Comparison of ENCODE assay signal across 8 mouse cellular contexts in genomic region chr6:82939167-82939912, GRCm38 (mm10). TPM values are rescaled to one million over a fixed set of nuclear protein-coding genes. Genes with fewer than 3 reads are reported as not detected.
DNase-seq lines count a peak whose midpoint lies in the region; ATAC-seq and TF ChIP-seq lines count a peak whose summit lies in the region.

Sema4f (minus strand) TSS chr6:82939769.

- no peaks in the 10 kb centered on the region for H3K9me3 ChIP-seq in embryonic facial prominence, embryonic 15.5 days (replicated peaks)
- no peaks in the 10 kb centered on the region for H3K9me3 ChIP-seq in hindbrain, embryonic 10.5 days
- no peaks in the 10 kb centered on the region; the same call in 1 of the 2 replicates for H3K9me3 ChIP-seq in liver, postnatal 0 days (ENCODE audit: low read length)
- no peaks in the 10 kb centered on the region for H3K9me3 ChIP-seq in neural tube, embryonic 14.5 days (ENCODE audit: control insufficient read depth, low read length)

- H3K9ac ChIP-seq in embryonic facial prominence, embryonic 15.5 days, result peak within 1 kb of the TSS; percentile 26; the same call in 1 of the 2 replicates
- H3K9ac ChIP-seq in liver, postnatal 0 days (replicated peaks), result 0 out of 2 replicates have a peak within 1 kb of the TSS, but pooled peaks have one; percentile 21
- H3K9ac ChIP-seq in neural tube, embryonic 14.5 days (replicated peaks; ENCODE audit: low read depth, low read length), result peak within 1 kb of the TSS; percentile 87

- peak; percentile 48 to 67 for DNase-seq in CD8-positive naive resting alpha-beta T cell, adult 2 months (ENCODE audit: low read depth in 2 of 2, low spot score in 2 of 2)
- peak; percentile 84 for DNase-seq in hindbrain, embryonic 10.5 days (ENCODE audit: low spot score)
- peak; percentile 74 to 88 for DNase-seq in layer of hippocampus, adult 2 months (ENCODE audit: low spot score in 2 of 2)
- DNase-seq in liver, postnatal 0 days, result peak; percentile 40
- peak; percentile 76 for DNase-seq in thymus, postnatal 4 days

- H3K27me3 ChIP-seq in embryonic facial prominence, embryonic 15.5 days, result peaks cover 17% of the 10 kb centered on the region
- peaks cover 51% of the 10 kb centered on the region for H3K27me3 ChIP-seq in hindbrain, embryonic 10.5 days (ENCODE audit: insufficient read depth, poor library complexity, severe bottlenecking)
- H3K27me3 ChIP-seq in liver, postnatal 0 days (ENCODE audit: insufficient read depth, low read length), result peaks cover 18% of the 10 kb centered on the region
- H3K27me3 ChIP-seq in neural tube, embryonic 14.5 days (ENCODE audit: control insufficient read depth, insufficient read depth, low read length), result no peaks in the 10 kb centered on the region

- no peak for TF ChIP-seq POLR2A in bone marrow, adult 2 months (IDR thresholded peaks at IDR 0.05; ENCODE audit: borderline replicate concordance, control insufficient read depth, low read depth, low read length)

- peak within 1 kb of the TSS; percentile 58 for H3K4me3 ChIP-seq in bone marrow, adult 2 months (replicated peaks; ENCODE audit: control insufficient read depth, low read depth, low read length)
- H3K4me3 ChIP-seq in embryonic facial prominence, embryonic 15.5 days (replicated peaks), result peak within 1 kb of the TSS; percentile 54
- peak within 1 kb of the TSS; percentile 67 for H3K4me3 ChIP-seq in hindbrain, embryonic 10.5 days
- peak within 1 kb of the TSS; percentile 70 for H3K4me3 ChIP-seq in layer of hippocampus, adult 2 months
- H3K4me3 ChIP-seq in liver, postnatal 0 days (ENCODE audit: low read depth, low read length), result peak within 1 kb of the TSS; percentile 33
- H3K4me3 ChIP-seq in neural tube, embryonic 14.5 days (ENCODE audit: low read depth, low read length), result peak within 1 kb of the TSS; percentile 66

- peak within 1 kb of the TSS; percentile 92 for H3K4me2 ChIP-seq in embryonic facial prominence, embryonic 15.5 days (replicated peaks)
- peak within 1 kb of the TSS; percentile 68 for H3K4me2 ChIP-seq in liver, postnatal 0 days (ENCODE audit: low read depth, low read length)
- peak within 1 kb of the TSS; percentile 62 for H3K4me2 ChIP-seq in neural tube, embryonic 14.5 days (ENCODE audit: low read depth, low read length)

- no peak for TF ChIP-seq EP300 in liver, postnatal 0 days (IDR thresholded peaks at IDR 0.05; ENCODE audit: low read depth)

- H3K4me1 ChIP-seq in bone marrow, adult 2 months (ENCODE audit: control insufficient read depth, insufficient read depth, low read length), result no peaks in the 10 kb centered on the region; the same call in 1 of the 2 replicates
- peaks cover 6% of the 10 kb centered on the region for H3K4me1 ChIP-seq in embryonic facial prominence, embryonic 15.5 days
- H3K4me1 ChIP-seq in hindbrain, embryonic 10.5 days (replicated peaks), result peaks cover 12% of the 10 kb centered on the region
- H3K4me1 ChIP-seq in liver, postnatal 0 days (ENCODE audit: insufficient read depth), result peaks cover 4% of the 10 kb centered on the region
- H3K4me1 ChIP-seq in neural tube, embryonic 14.5 days (ENCODE audit: control insufficient read depth, insufficient read depth, low read length), result no peaks in the 10 kb centered on the region

- peak; percentile 93 for ATAC-seq in embryonic facial prominence, embryonic 15.5 days (ENCODE audit: insufficient number of reproducible peaks, low FRiP score, low TSS enrichment, low read depth)
- ATAC-seq in liver, postnatal 0 days, result peak; percentile 82
- ATAC-seq in neural tube, embryonic 14.5 days (ENCODE audit: low read depth), result peak; percentile 99

- TF ChIP-seq CTCF in bone marrow, adult 2 months (IDR thresholded peaks at IDR 0.05; ENCODE audit: control insufficient read depth, insufficient read depth, low read length), result no peak
- TF ChIP-seq CTCF in layer of hippocampus, adult 2 months (conservative IDR thresholded peaks at IDR 0.05), result no peak; the same call in 1 of the 2 replicates
- no peak for TF ChIP-seq CTCF in liver, postnatal 0 days (IDR thresholded peaks at IDR 0.05; ENCODE audit: low read depth)

- H3K36me3 ChIP-seq in embryonic facial prominence, embryonic 15.5 days, result no peaks in the 10 kb centered on the region
- H3K36me3 ChIP-seq in hindbrain, embryonic 10.5 days, result no peaks in the 10 kb centered on the region
- no peaks in the 10 kb centered on the region for H3K36me3 ChIP-seq in liver, postnatal 0 days (replicated peaks; ENCODE audit: insufficient read depth, low read length)
- no peaks in the 10 kb centered on the region for H3K36me3 ChIP-seq in neural tube, embryonic 14.5 days (ENCODE audit: control insufficient read depth, insufficient read depth, low read length)

- H3K27ac ChIP-seq in bone marrow, adult 2 months (ENCODE audit: control insufficient read depth, insufficient read depth, low read depth, low read length, poor library complexity), result peak within 1 kb of the TSS; percentile 19
- H3K27ac ChIP-seq in embryonic facial prominence, embryonic 15.5 days (replicated peaks), result no peak within 1 kb of the TSS
- peak within 1 kb of the TSS; percentile 85 for H3K27ac ChIP-seq in hindbrain, embryonic 10.5 days
- peak within 1 kb of the TSS; percentile 86 for H3K27ac ChIP-seq in layer of hippocampus, adult 2 months
- H3K27ac ChIP-seq in liver, postnatal 0 days (ENCODE audit: low read depth), result no peak within 1 kb of the TSS
- H3K27ac ChIP-seq in neural tube, embryonic 14.5 days (ENCODE audit: low read depth, low read length), result peak within 1 kb of the TSS; percentile 48; the same call in 1 of the 2 replicates

- 5% methylated on average over 44 of the region's 44 CpGs for WGBS in bone marrow, adult 2 months
- WGBS in embryonic facial prominence, embryonic 15.5 days, result 3% methylated on average over 44 of the region's 44 CpGs
- 2% methylated on average over 44 of the region's 44 CpGs for WGBS in hindbrain, embryonic 10.5 days
- WGBS in liver, postnatal 0 days (ENCODE audit: insufficient replicate concordance), result 6% methylated on average over 22 of the region's 44 CpGs
- WGBS in neural tube, embryonic 14.5 days, result 2% methylated on average over 37 of the region's 44 CpGs

RNA-seq across cellular contexts. Expression of gene Sema4f, which starts in this region (rescaled TPM):
- 0.65 and 3.2 TPM in 2 replicates for polyA plus RNA-seq in bone marrow, adult 2 months (2011; ENCODE audit: insufficient read depth, insufficient read length, low replicate concordance, missing spikeins)
- polyA plus RNA-seq in embryonic facial prominence, embryonic 15.5 days (2015; fragmentation: Nextera tagmentation; extraction: Ambion mirVana), result 2.3 TPM in 2 replicates
- polyA plus RNA-seq in hindbrain, embryonic 10.5 days (2016; fragmentation: Nextera tagmentation; extraction: Ambion mirVana), result 2.9 and 3.2 TPM in 2 replicates
- total RNA-seq in layer of hippocampus, adult 2 months (2021), result 10 to 100 TPM; 41.0 to 44.0 TPM
- polyA plus RNA-seq in liver, postnatal 0 days (2015; fragmentation: Nextera tagmentation; extraction: Ambion mirVana), result 0.08 and 0.12 TPM in 2 replicates
- 13.7 and 19.5 TPM in 2 replicates for polyA plus RNA-seq in neural tube, embryonic 14.5 days (2014; fragmentation: Nextera tagmentation; extraction: Ambion mirVana)

Comparison
In these comparisons a context has a peak if more than half of its experiments do, and no peak if none do; other contexts are left out.
1. Peak in DNase-seq, ATAC-seq, H3K4me3 ChIP-seq, H3K9ac ChIP-seq and H3K4me2 ChIP-seq in liver, postnatal 0 days; RNA of the gene not detected or under 1 TPM.
2. H3K27ac ChIP-seq: peak in bone marrow, adult 2 months (single experiment), hindbrain, embryonic 10.5 days (single experiment), layer of hippocampus, adult 2 months (single experiment) and neural tube, embryonic 14.5 days (single experiment); none in embryonic facial prominence, embryonic 15.5 days (single experiment) and liver, postnatal 0 days (single experiment).
3. H3K9ac ChIP-seq: peak in every context shown above with its lines; median percentile 87 in neural tube, embryonic 14.5 days; 26 in embryonic facial prominence, embryonic 15.5 days; 21 in liver, postnatal 0 days.
4. Peak in every context shown above with its lines, with median percentiles within 50 percentile points of each other: DNase-seq, H3K4me3 ChIP-seq, ATAC-seq and H3K4me2 ChIP-seq.